Mouse (Mus musculus) embryonic facial prominence, embryonic 14.5 days (tissue): ENCODE data around the gene Tal1. TPM values are rescaled to one million over a fixed set of nuclear protein-coding genes. Genes with fewer than 3 reads are reported as not detected.

Experiments used
- ATAC-seq: fragments of 200-750 bp; cut with Nextera tagmentation; 2 replicates; pipeline ENCODE4 v1.8.0; 2017; ENCODE audit warnings: low read depth, moderate number of reproducible peaks, moderate TSS enrichment
- DNase-seq: peaks from one replicate; pipeline ENCODE4 v3.0.0-alpha.2; 2015; ENCODE audit warnings: low spot score
- H3K27ac ChIP-seq: fragments of 300-500 bp; sonication (generic); replicated peaks from 2 replicates; pipeline ENCODE4 v1.5.1; 2014; ENCODE audit warnings: low read depth, mild to moderate bottlenecking, low read length, moderate library complexity
- H3K27me3 ChIP-seq: fragments of 300-500 bp; sonication (generic); replicated peaks from 2 replicates; pipeline ENCODE4 v1.6.1; 2014; ENCODE audit warnings: low read length; ENCODE audit not compliant: control insufficient read depth, insufficient read depth
- H3K36me3 ChIP-seq: fragments of 300-500 bp; sonication (generic); 2 replicates; pipeline ENCODE4 v1.6.1; 2014; ENCODE audit warnings: low read length, mixed read lengths; ENCODE audit not compliant: control insufficient read depth, insufficient read depth
- H3K4me1 ChIP-seq: fragments of 300-500 bp; sonication (generic); 2 replicates; pipeline ENCODE4 v1.6.1; 2014; ENCODE audit warnings: antibody characterized with exemption, low read length; ENCODE audit not compliant: control insufficient read depth, insufficient read depth
- H3K4me2 ChIP-seq: fragments of 300-500 bp; sonication (generic); 2 replicates; pipeline ENCODE4 v1.6.1; 2014; ENCODE audit warnings: low read depth, mild to moderate bottlenecking, low read length, moderate library complexity, mixed read lengths
- H3K4me3 ChIP-seq: fragments of 300-500 bp; sonication (generic); 2 replicates; pipeline ENCODE4 v1.5.1; 2014; ENCODE audit warnings: low read depth, mild to moderate bottlenecking, low read length
- H3K9ac ChIP-seq: fragments of 300-500 bp; sonication (generic); 2 replicates; pipeline ENCODE4 v1.6.1; 2014; ENCODE audit warnings: low read depth, mild to moderate bottlenecking, low read length, moderate library complexity, mixed read lengths
- H3K9me3 ChIP-seq: fragments of 300-500 bp; sonication (generic); 2 replicates; pipeline ENCODE4 v1.6.1; 2016; ENCODE audit warnings: low read length; ENCODE audit not compliant: control insufficient read depth
- WGBS: fragments of 180-500 bp; shearing (Covaris S2); extraction: QIAGEN DNeasy Blood & Tissue Kit; methylation state at CpG from one replicate; pipeline ENCODE4 v1.1.7; 2014; 5-methylcytosine and 5-hydroxymethylcytosine counted together
- polyA plus RNA-seq: library from polyadenylated mRNA; unstranded; fragments of >200 nt; fragmentation: Nextera tagmentation; extraction: Ambion mirVana; gene quantifications from 2 replicates; pipeline ENCODE4 v1.2.1, GENCODE M21; 2014

Gene Tal1
- polyA plus RNA-seq, 1 experiment from 2014 or later: 1.6 TPM

DNA sequence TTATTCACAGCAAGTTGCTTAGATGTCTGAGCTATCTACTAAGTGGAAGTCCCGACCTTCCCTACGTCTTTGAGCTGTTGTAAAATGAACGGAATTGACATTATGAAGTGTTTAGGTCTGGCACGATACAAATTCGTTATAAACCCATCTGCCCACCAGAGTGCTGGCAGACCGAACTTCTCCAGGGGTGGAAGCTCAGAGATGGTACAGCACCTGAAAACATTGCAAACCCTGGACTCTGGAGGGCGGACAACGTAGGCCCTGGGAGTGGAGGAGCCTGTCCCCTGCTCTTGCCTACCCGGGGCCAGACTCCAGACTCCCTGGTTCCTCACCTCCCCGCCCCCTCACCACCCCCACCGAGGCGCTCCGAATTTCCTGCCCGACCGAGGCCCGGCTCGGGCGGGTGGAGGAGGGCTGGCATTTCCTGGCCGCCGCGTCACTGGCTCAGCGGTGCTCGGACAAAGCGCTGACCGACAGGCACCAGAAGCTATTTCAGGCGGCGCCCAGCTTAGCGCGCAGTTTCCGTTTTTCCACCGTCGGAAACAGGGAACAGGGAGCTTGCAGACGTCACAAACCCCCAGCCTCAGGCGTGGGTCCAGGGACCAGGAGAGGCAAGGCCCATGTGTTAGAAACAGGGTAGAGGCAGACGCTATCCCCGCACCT lies 3.8 kb upstream of the Tal1 start:
- DNase-seq (peak; percentile 67), ATAC-seq (peak; percentile 75; the same call in 1 of the 2 replicates)
- Histone ChIP-seq H3K9ac (no peak overlapping the region), H3K4me2 (peak overlapping the region; percentile 50), H3K4me1 (peaks cover 4% of the 10 kb centered on the region; the same call in 1 of the 2 replicates), H3K4me3 (peak overlapping the region; percentile 29), H3K9me3 (no peaks in the 10 kb centered on the region), H3K27ac (no peak overlapping the region), H3K36me3 (no peaks in the 10 kb centered on the region), H3K27me3 (peaks cover 69% of the 10 kb centered on the region)
- 1% methylated on average over 35 of the region's 36 CpGs for WGBS

DNA sequence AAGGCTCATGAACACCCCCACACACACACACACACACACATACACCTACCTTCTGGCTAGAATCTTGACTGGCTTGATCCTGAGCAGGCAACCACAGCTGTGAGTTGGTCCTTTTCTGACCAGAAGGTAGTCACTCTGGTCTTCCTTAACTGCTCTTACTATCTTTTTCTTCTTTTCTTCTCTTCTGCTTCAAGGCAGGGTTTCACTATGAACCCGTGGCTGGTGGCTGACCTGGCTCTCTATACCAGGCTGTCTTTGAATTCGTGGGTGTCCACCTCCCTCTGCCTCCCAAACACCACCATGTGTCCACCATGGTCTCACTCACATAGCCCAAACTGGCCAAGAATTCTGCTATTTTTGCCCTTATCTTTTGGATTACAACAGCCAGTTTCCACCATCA lies 1.2 kb upstream of the Tal1 start:
- 7% methylated on average over 2 of the region's 2 CpGs for whole genome bisulfite sequencing
- H3K27ac ChIP-seq: no peak overlapping the region
- H3K9ac ChIP-seq: no peak overlapping the region
- no peaks in the 10 kb centered on the region for H3K36me3 ChIP-seq
- no peak overlapping the region for H3K4me3 ChIP-seq
- H3K4me2 ChIP-seq: no peak overlapping the region
- peaks cover 95% of the 10 kb centered on the region for H3K27me3 ChIP-seq
- no peaks in the 10 kb centered on the region for H3K9me3 ChIP-seq
- no peak for ATAC-seq
- DNase-seq: no peak
- H3K4me1 ChIP-seq: peaks cover 4% of the 10 kb centered on the region; the same call in 1 of the 2 replicates

DNA sequence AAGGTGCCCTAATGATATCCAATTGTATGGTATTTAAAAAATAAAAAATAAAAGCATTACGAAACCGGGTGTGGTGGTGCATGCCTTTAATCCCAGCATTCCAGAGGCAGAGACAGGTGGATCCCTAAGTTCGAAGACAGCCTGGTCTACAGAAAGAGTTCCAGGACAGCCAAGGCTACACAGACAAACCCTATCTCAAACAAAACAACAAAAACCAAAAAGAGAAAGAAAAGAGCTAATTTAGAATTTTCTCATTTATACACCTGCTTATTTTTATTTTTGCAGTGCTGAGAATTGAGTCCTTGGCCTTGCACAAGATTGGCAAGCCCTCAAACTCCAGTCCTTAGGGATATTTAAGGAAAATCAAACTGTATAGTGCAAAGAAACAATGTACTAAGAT lies 535 bp upstream of the Tal1 start:
- Histone ChIP-seq H3K4me1 (peaks cover 4% of the 10 kb centered on the region; the same call in 1 of the 2 replicates), H3K9me3 (no peaks in the 10 kb centered on the region), H3K27me3 (peaks cover 96% of the 10 kb centered on the region), H3K36me3 (no peaks in the 10 kb centered on the region), H3K4me2 (no peak overlapping the region), H3K27ac (no peak overlapping the region), H3K4me3 (no peak overlapping the region), H3K9ac (no peak overlapping the region)
- ATAC-seq (no peak), DNase-seq (no peak)
- WGBS: 21% methylated on average over 3 of the region's 3 CpGs

DNA sequence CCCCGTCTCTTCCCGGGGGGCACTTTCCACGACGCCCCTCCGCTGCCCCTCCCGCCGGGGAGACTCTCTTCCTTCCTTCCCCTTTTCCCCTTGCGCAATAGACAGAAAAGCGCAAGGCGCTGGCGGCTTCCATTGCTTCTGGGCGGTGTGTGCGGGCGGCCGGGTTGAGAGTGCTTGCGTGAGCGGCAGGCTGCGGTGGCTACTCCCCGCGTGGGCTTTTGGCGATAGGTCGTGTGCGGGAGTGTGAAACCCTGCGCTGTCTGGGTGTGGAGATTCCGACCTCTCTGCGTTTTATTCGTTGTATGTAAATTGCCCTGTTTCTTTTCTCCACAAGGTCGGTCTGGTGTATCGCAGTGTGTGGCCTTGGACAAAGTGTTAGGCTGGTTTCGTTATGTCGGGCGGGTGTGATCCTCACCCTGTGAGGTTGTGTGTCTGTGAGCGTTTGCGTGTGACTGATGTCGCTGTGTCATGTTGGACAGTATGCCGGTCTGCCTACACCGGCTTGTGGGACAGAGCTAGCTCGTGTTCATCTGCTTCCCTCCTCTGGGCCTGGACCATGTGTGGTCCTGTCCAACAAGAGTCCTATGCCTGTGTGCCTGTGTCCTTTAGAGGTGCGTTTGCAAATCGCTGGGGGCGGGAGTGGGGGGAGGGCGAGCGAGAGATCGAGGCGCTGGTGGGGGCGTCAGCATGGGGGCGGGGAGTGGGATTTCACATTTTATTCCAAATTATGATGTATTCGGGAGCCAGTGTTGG lies 871 bp downstream of the Tal1 start:
- no peaks in the 10 kb centered on the region for H3K9me3 ChIP-seq
- H3K27me3 ChIP-seq: peaks cover 97% of the 10 kb centered on the region
- H3K27ac ChIP-seq: peak overlapping the region; percentile 39; the same call in 1 of the 2 replicates
- no peaks in the 10 kb centered on the region for H3K36me3 ChIP-seq
- 1% methylated on average over 27 of the region's 48 CpGs for WGBS
- peak; percentile 77; the same call in 1 of the 2 replicates for ATAC-seq
- peaks cover 4% of the 10 kb centered on the region; the same call in 1 of the 2 replicates for H3K4me1 ChIP-seq
- H3K9ac ChIP-seq: peak overlapping the region; percentile 45
- H3K4me3 ChIP-seq: peak overlapping the region; percentile 41
- peak overlapping the region; percentile 62 for H3K4me2 ChIP-seq
- DNase-seq: peak; percentile 41

DNA sequence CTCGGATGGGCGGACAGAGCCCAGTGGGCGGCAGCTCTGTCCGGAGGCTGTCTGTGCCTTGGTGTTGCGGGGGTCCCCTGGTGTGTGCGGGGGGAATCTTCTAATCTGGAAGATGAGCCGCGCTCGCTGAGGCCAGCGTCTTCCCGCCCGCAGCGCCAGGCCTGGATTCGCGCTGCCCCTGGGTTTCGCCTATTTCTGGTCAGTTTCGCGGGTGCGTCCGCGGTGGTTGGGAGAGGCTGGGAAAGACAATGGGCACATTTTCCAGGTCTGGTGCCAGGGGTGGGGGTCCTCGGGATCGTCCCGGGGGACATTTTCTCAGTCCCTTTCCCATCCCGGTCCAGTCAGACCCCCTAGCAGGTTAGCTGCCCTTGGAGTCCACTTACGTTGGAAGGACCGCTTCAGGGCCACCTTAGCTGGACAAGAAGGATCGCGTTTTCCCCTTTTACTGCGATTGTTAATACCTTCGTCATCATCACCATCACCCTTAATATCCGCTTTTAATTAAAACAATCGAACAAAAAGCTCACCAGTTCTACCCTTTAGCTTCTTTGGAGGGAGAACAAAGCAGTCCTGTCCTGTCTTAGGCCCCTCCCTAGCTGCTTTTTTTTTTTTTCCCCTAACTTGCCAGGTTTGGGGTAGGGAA lies 1.6 kb downstream of the Tal1 start:
- Histone ChIP-seq H3K4me2 (peak overlapping the region; percentile 62), H3K9me3 (no peaks in the 10 kb centered on the region), H3K27ac (peak overlapping the region; percentile 39), H3K4me3 (peak overlapping the region; percentile 41), H3K36me3 (no peaks in the 10 kb centered on the region), H3K4me1 (peaks cover 9% of the 10 kb centered on the region), H3K9ac (peak overlapping the region; percentile 42), H3K27me3 (peaks cover 97% of the 10 kb centered on the region)
- no peak for DNase-seq
- ATAC-seq: no peak
- WGBS: 1% methylated on average over 31 of the region's 33 CpGs

DNA sequence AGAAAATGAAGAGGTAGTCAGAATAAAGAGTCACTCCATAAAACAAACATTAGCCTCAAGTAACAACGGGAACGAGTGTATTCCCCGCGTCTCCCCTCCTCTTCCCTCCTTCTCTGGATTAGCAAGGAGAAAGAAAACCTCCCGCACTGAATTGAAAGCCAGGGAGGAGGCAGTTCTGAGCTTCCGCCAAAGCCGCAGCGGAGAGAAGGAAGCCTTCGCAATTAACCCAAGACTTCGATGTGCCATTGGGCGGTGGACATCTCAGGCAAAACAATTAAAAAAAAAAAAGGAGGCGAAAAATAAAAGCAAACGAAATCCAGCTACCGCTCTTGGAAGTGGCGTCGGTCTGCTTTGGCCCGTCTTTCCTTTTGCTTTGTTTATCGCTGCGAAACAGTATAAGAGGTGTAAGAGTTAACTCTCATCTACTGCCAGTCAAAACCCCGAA lies 2.1 kb downstream of the Tal1 start:
- Histone ChIP-seq H3K9me3 (no peaks in the 10 kb centered on the region), H3K36me3 (no peaks in the 10 kb centered on the region), H3K9ac (no peak overlapping the region), H3K4me2 (peak overlapping the region; percentile 13; the same call in 1 of the 2 replicates), H3K4me1 (peaks cover 12% of the 10 kb centered on the region), H3K27me3 (peaks cover 98% of the 10 kb centered on the region), H3K27ac (no peak overlapping the region), H3K4me3 (peak overlapping the region; percentile 41)
- ATAC-seq: no peak
- DNase-seq: no peak
- WGBS: 1% methylated on average over 20 of the region's 20 CpGs

DNA sequence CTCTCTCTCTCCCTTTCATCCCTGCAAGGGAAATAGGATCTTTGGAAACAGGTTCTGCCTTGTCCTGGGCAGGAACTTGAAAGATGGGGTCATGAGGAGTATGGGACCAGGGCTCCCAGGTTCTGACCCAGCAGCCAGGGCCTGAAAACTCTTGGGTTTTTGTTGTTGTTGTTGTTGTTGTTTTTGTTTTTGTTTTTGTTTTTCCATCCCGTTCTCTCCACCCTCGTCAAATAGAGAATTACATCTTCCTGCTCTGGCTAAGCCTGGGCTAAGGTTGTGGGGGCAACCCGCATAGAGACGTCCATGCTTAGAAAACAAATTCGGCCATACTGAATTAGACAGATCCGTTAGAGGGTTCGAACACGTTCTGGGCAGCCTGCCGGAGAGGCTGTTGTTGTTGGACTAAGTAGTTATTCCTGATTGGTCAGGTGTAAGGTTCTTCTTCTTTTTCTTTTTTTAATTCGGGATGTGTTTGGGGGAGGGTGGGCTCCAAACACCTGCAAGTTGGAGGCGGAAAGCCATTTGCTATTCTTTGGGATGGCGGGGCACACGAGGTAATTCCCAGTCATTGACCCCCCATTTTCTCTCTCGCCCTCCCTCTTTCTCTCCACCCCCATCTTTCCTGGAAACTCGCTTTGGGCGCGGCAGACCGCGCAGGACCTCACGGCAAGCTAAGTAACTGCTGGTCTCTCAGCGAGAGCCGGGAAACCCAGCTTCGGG lies 2.8 kb downstream of the Tal1 start:
- H3K4me3 ChIP-seq: peak overlapping the region; percentile 41
- no peak overlapping the region; the same call in 1 of the 2 replicates for H3K27ac ChIP-seq
- ATAC-seq (no peak), DNase-seq (no peak)
- peaks cover 98% of the 10 kb centered on the region for H3K27me3 ChIP-seq
- H3K9me3 ChIP-seq: no peaks in the 10 kb centered on the region
- peak overlapping the region; percentile 20; the same call in 1 of the 2 replicates for H3K4me2 ChIP-seq
- H3K36me3 ChIP-seq: no peaks in the 10 kb centered on the region
- WGBS: 2% methylated on average over 23 of the region's 23 CpGs
- no peak overlapping the region for H3K9ac ChIP-seq
- peaks cover 12% of the 10 kb centered on the region for H3K4me1 ChIP-seq

DNA sequence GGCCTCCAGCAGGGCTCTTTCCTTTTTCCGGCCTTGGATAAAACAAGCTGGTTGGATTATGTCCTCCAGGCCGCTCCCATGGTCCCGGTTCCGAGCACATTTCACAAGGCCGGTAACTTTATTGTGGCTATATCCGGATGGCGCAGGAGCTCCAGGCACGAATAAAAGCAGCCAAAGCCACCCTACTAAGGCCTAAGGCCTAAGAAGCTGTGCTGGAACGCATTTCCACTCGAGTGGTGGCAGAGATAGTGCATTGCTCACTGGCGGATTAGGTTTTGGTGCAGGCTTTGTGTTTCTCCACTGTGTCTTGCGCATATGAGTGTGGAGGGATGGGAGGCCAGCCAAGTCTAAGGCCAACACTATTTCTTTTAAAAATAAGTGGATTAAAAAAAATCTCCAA lies 3.6 kb downstream of the Tal1 start:
- no peak overlapping the region for H3K9ac ChIP-seq
- H3K9me3 ChIP-seq: no peaks in the 10 kb centered on the region
- H3K4me2 ChIP-seq: peak overlapping the region; percentile 8
- peaks cover 12% of the 10 kb centered on the region for H3K4me1 ChIP-seq
- WGBS: 10% methylated on average over 12 of the region's 12 CpGs
- peaks cover 98% of the 10 kb centered on the region for H3K27me3 ChIP-seq
- H3K27ac ChIP-seq: no peak overlapping the region
- DNase-seq: no peak
- no peaks in the 10 kb centered on the region for H3K36me3 ChIP-seq
- H3K4me3 ChIP-seq: 0 out of 2 replicates have a peak overlapping the region, but pooled peaks have one; percentile 12
- ATAC-seq: no peak
